Mouse (Mus musculus): ENCODE results near the gene Rhbdf2. TPM values are rescaled to one million over a fixed set of nuclear protein-coding genes. Genes with fewer than 3 reads are reported as not detected.

The Rhbdf2 gene
- total and polyA plus RNA-seq, 2 experiments from 2014 or later, result 1.0 to 3.4 TPM

- no peaks in the 10 kb centered on the region for H3K36me3 ChIP-seq (ENCODE audit: insufficient read depth, low read length)
- WGBS, result 42% methylated on average over 10 of the region's 10 CpGs
- H3K4me2 ChIP-seq (ENCODE audit: low read depth, low read length, poor library complexity, severe bottlenecking), result no peak overlapping the region
- 0 out of 2 replicates have a peak, but pooled peaks cover 16% of the 10 kb centered on the region for H3K27me3 ChIP-seq (ENCODE audit: insufficient read depth, low read length)
- no peaks in the 10 kb centered on the region for H3K4me1 ChIP-seq (ENCODE audit: insufficient read depth, low read length)
- no peak overlapping the region for H3K9ac ChIP-seq (replicated peaks; ENCODE audit: low read length, poor library complexity, severe bottlenecking)
- DNase-seq (ENCODE audit: low spot score) (peak; percentile 31), ATAC-seq (ENCODE audit: low FRiP score) (no peak)
- H3K9me3 ChIP-seq (ENCODE audit: low read length), result no peaks in the 10 kb centered on the region
- no peak overlapping the region for H3K4me3 ChIP-seq (ENCODE audit: low read depth, low read length)
- no peak overlapping the region for H3K27ac ChIP-seq (ENCODE audit: low read depth, low read length)
- TF ChIP-seq CTCF (IDR thresholded peaks at IDR 0.05), result peak; percentile 51
Measured at GRCm38 (mm10) chr11:116627072-116628020, 527 bp upstream of the Rhbdf2 start.

- ATAC-seq (ENCODE audit: low FRiP score) (no peak), DNase-seq (ENCODE audit: low spot score) (no peak)
- H3K9me3 ChIP-seq (ENCODE audit: low read length), result no peaks in the 10 kb centered on the region
Measured at GRCm38 (mm10) chr11:116625081-116626000, 1.5 kb downstream of the Rhbdf2 start.

DNA sequence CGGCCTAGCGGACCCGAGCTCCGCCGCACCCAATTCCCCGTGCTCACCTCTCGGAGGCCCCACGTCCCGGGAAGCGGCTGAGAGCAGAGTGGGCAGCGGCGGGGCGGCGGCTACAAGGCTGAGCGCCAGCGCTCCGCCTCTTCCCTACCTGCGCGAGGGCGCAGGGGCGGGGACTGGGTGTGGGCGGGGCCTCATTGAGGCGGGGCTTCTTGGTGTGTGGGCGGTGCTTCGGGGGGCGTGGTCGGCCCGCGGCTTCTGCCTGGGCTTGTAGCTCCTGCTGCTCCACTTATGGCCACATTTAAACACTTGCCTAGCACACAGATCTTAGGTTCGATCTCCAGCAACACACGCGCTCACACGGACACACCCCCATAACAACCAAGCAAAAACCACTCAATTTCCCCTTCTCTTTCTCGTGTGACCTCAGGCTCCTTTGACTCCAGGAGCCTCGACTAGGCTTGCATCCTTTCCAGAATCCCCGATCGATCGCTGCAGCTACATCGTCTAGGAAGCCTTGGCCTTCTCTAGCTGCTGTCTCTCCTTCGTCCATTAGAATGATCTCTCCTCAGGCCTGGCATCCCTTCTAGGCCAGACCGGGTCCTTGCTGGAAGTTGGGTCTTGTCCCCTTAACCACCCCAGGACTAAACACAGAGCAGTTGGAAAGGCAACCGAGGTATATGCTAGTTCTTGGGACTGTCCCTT, 2.5 kb downstream of the Rhbdf2 start:
- H3K27me3 ChIP-seq (ENCODE audit: insufficient read depth, low read length), result 0 out of 2 replicates have a peak, but pooled peaks cover 16% of the 10 kb centered on the region
- DNase-seq (ENCODE audit: low spot score) (peak; percentile 40), ATAC-seq (ENCODE audit: low FRiP score) (0 out of 2 replicates have a peak, but pooled peaks have one; percentile 4)
- H3K36me3 ChIP-seq (ENCODE audit: insufficient read depth, low read length), result no peaks in the 10 kb centered on the region
- H3K4me3 ChIP-seq (ENCODE audit: low read depth, low read length), result peak overlapping the region; percentile 42
- no peaks in the 10 kb centered on the region for H3K9me3 ChIP-seq (ENCODE audit: low read length)
- no peaks in the 10 kb centered on the region for H3K4me1 ChIP-seq (ENCODE audit: insufficient read depth, low read length)
- H3K9ac ChIP-seq (replicated peaks; ENCODE audit: low read length, poor library complexity, severe bottlenecking), result peak overlapping the region; percentile 54; the same call in 1 of the 2 replicates
- WGBS, result 18% methylated on average over 29 of the region's 42 CpGs
- peak overlapping the region; percentile 69 for H3K4me2 ChIP-seq (ENCODE audit: low read depth, low read length, poor library complexity, severe bottlenecking)
- TF ChIP-seq CTCF (IDR thresholded peaks at IDR 0.05), result no peak
- H3K27ac ChIP-seq (ENCODE audit: low read depth, low read length), result no peak overlapping the region

More at GRCm38 (mm10) chr11:116625081-116626000, 1.5 kb downstream of the Rhbdf2 start:
- no peaks in the 10 kb centered on the region for H3K36me3 ChIP-seq (ENCODE audit: insufficient read depth, low read length)
- 74% methylated on average over 17 of the region's 17 CpGs for WGBS
- no peak overlapping the region for H3K27ac ChIP-seq (ENCODE audit: low read depth, low read length)
- no peak overlapping the region for H3K4me3 ChIP-seq (ENCODE audit: low read depth, low read length)
- H3K4me2 ChIP-seq (ENCODE audit: low read depth, low read length, poor library complexity, severe bottlenecking), result no peak overlapping the region
- H3K9ac ChIP-seq (replicated peaks; ENCODE audit: low read length, poor library complexity, severe bottlenecking), result no peak overlapping the region
- peak; percentile 67 for TF ChIP-seq CTCF (IDR thresholded peaks at IDR 0.05)
- no peaks in the 10 kb centered on the region for H3K4me1 ChIP-seq (ENCODE audit: insufficient read depth, low read length)
- H3K27me3 ChIP-seq (ENCODE audit: insufficient read depth, low read length), result 0 out of 2 replicates have a peak, but pooled peaks cover 16% of the 10 kb centered on the region

DNA sequence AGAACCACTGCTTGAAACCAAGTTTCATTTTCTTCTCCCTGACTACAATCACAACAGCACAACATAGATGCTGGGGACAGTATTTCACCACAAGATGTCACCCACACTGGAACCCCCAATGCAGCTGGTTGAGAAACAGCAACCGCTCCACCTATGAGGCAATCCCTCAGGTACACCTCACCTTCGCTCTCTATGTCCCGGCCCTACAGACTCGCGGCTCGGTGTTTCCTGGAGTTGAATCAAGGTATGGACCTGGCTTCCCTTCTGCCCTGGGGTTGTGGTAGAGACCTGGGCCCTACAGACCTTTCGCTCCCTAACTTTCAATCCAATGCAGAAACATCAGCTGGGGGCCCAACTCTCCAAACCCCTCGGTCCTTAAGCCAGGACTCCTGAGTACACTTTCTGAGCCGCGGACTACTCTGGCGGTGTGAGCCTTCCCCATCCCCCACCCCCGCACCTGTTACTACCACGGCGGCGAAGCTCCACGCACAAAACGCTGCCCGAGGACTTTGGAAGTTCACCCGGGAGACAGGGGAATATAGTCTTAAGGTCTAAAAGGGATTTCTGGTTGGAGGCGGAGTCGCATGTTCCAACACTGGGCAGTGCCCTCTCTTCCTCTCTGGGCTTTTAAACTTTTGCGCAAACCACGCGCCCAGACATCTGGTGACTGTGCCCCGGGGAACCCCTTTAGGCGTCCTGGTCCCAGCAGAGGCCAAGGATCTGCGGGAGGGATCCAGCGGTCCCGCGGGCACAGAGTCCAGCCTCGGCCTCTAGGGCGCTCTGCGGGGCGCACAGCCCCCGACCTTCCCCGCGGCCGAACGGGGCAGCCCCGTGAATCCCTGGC, 3.3 kb downstream of the Rhbdf2 start:
- ATAC-seq (ENCODE audit: low FRiP score) (0 out of 2 replicates have a peak, but pooled peaks have one; percentile 8), DNase-seq (ENCODE audit: low spot score) (no peak)
- TF ChIP-seq CTCF (IDR thresholded peaks at IDR 0.05), result peak; percentile 46
- no peaks in the 10 kb centered on the region for H3K36me3 ChIP-seq (ENCODE audit: insufficient read depth, low read length)
- H3K4me1 ChIP-seq (ENCODE audit: insufficient read depth, low read length), result no peaks in the 10 kb centered on the region
- 9% methylated on average over 40 of the region's 40 CpGs for WGBS
- no peaks in the 10 kb centered on the region for H3K9me3 ChIP-seq (ENCODE audit: low read length)
- H3K27me3 ChIP-seq (ENCODE audit: insufficient read depth, low read length), result peaks cover 19% of the 10 kb centered on the region; the same call in 1 of the 2 replicates
- H3K9ac ChIP-seq (replicated peaks; ENCODE audit: low read length, poor library complexity, severe bottlenecking), result peak overlapping the region; percentile 54; the same call in 1 of the 2 replicates
- H3K4me2 ChIP-seq (ENCODE audit: low read depth, low read length, poor library complexity, severe bottlenecking), result peak overlapping the region; percentile 69
- peak overlapping the region; percentile 42 for H3K4me3 ChIP-seq (ENCODE audit: low read depth, low read length)
- no peak overlapping the region for H3K27ac ChIP-seq (ENCODE audit: low read depth, low read length)

Data from midbrain, postnatal 0 days (tissue).